Mouse (Mus musculus) left cerebral cortex, postnatal 14 days (tissue): ENCODE data around the gene Flot1. TPM values are rescaled to one million over a fixed set of nuclear protein-coding genes. Genes with fewer than 3 reads are reported as not detected.
A peak's percentile ranks its signal among the peaks of the same experiment; 100 is the strongest.

Source experiments
- DNase-seq, 2 experiments: peaks; one replicate each; pipeline ENCODE4 v3.0.0; 2021 to 2022; ENCODE audit warnings: low spot score in 2 of 2, mixed read lengths in 1 of 2
- intact Hi-C: fragments of 180-260 bp; cut with DNase I; formaldehyde crosslinking; loops from one replicate; pipeline ENCODE4 v1.15.1; 2025
- total RNA-seq, 2 experiments: library from RNA; stranded (reverse); gene quantifications; 2 replicates each; pipeline ENCODE4 v1.2.3; 2021

Flot1 gene
- total RNA-seq, 2 experiments from 2014 or later, result 153 to 168 TPM

GRCm38 (mm10) chr17:35808073-35808472 is 15.0 kb upstream of the Flot1 start:
- DNase-seq, result no peak
- intact Hi-C loops, result no loop called here

DNA sequence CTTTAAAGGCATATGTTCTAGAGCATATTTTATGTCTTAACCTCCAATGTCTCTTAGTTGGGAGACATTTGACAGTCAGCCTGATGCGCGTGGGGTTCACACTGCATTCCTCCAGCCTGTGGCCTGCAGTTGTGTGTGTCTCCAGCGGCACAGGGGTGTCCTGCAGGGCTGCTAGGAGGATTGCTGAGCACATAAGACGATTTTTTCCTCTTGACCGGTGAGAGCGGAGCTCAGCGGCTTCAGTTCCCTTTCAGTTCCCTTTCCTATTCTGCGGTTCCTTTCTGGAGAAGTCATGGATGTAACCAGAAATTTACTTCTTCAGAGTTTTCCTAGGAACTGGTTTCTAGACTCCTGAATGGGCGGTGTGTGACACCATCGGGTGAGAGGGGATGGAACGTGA is 13.6 kb upstream of the Flot1 start:
- intact Hi-C loops, result no loop called here
- DNase-seq, result no peak

DNA sequence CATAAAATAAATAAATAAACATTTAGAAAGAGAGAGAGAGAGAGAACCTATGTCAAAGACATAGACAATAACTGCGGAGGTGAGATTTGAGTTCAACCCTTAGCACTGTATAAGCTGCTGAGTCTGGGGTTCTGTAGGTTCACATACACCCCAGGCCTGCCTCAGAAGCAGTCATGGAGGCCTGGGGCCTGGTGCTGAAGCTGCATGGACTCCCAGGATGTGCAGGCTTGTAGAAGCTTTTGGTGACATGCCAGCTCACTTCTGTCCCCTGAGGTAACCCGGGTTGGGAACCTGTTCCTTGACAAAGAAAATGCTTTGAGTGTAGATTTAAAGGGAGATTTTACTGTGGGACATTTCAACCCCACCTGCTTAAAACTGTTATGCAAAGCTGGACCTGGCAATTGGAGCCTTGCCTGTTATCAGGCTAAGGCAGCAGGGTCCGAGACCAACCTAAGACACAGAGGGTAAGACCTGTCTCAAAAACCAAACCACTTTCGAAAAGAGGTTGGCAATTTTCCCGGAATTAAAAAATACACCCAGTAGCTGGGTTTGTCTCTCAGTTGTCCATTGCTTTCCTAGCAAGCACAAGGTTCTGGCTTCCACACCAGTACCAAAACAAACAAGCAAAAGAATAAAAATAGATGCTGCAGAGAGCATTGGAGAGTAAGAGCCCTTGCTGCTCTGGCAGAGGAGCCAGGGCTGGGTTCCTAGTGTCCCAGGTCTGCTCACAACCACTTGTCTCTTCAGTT is 12.0 kb upstream of the Flot1 start:
- no peak for DNase-seq
- intact Hi-C loops, result no loop called here

DNA sequence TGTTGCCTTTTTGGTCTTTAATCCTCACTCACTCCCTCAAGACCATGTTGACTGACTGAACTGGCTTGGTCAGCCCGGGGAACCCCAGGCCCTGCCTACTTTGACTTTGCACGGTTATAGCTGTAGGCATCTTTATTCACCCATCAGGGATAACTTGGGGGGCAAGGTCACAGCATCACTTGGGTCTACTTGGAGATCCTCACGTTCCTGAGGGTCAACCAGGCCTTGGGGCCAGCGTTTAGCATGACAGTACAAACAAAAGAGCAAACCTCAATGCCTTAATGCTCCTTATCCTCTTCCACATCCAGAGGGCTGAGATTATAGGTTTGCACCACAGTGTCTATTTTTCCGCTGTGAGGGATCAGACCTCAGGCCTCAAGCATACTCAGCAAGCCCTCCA is 10.7 kb upstream of the Flot1 start:
- no peak for DNase-seq
- intact Hi-C loops, result no loop called here

DNA sequence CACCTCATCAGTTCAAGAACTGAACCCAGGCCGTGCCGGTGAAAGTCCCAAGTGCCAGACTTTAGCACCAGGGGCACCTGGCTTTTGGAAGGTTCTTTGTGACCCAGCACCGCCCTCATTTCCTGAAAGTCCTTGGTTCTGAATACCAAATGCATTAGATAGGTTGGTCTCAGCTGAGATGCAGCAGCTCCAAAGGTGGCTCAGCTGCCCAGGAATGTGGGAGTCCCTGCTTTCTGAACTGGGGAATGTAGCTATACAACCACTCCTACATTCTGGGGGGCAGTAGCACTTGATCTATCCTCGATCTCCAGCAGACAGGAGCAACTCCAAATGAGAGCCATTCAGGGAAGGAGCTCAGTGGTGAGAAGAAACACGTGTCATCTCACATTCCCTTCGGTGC is 10.3 kb upstream of the Flot1 start:
- intact Hi-C loops, result no loop called here
- no peak for DNase-seq

GRCm38 (mm10) chr17:35813245-35813647 is 9.8 kb upstream of the Flot1 start:
- peak; percentile 67 to 75 for DNase-seq
- intact Hi-C loops, result no loop called here

DNA sequence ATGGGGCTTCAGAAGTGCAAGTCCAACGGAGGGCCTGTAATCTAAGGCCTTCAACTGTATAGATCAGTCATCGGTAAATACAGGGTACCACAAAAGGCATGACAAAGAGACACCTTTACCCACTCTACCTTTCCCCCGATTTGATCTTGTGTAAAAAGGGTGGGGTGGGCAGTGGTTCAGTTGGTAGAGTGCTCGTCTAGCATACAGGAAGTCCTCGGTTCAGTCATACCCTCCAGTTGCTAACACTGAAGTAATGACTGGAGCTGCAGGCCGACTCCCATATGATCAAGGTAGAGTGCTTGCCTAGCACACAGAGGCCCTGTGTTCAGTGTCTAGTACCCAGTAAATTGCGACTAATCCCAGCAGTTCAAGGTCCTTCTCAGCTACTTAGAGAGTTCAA is 9.4 kb upstream of the Flot1 start:
- intact Hi-C loops, result no loop called here
- no peak for DNase-seq

- intact Hi-C loops, result no loop called here
- no peak for DNase-seq
These were observed 8.4 kb upstream of the Flot1 start for GRCm38 (mm10) chr17:35814678-35815077.

DNA sequence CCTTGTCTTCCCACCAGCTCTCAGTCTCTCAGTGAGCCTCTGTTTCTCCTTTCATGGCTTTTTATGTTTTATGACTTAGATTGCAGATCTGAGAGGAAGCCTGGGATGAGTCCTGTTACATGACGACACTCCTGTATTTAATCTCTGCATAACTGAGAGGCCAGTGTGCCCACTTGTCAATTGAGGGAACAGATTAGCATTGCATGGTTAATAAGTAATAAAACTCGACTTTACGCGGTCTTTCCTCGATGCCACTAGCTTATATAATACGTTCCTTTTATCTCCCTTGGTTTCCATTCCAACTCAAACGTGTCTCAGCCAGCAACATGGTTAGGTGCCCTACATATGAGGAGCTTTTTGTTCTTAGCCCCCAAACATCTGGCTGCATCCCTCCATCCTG is 7.2 kb upstream of the Flot1 start:
- intact Hi-C loops, result no loop called here
- no peak for DNase-seq

DNA sequence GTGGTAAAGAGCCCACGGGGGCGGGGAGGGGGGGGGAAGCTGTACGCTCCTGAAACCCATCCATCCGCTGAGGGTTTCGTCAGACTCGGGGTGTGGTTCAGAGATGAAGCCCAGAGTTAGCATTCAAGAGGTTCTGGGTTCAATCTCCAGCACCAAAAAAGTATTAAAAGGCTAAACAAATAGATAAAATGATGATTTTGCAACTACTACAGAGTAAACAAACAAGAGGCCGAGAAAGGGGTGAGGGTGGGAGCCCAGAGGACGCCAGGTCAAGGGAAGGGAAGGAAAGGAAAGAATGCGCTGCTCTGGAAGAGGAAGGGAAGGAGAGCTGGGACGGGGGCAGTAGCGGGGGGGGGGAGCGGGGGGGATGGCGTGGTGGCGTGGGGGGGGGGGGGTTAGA is 6.3 kb upstream of the Flot1 start:
- intact Hi-C loops, result no loop called here
- no peak for DNase-seq

GRCm38 (mm10) chr17:35817226-35817625 is 5.8 kb upstream of the Flot1 start:
- intact Hi-C loops, result no loop called here

GRCm38 (mm10) chr17:35820111-35820510 is 2.9 kb upstream of the Flot1 start:
- intact Hi-C loops, result loop anchor here (10.0 kb wide), 1 partner anchor 155 kb away; the partner anchor contains the start of gene Gnl1
- DNase-seq, result no peak

More at GRCm38 (mm10) chr17:35817226-35817625, 5.8 kb upstream of the Flot1 start:
- DNase-seq, result no peak

DNA sequence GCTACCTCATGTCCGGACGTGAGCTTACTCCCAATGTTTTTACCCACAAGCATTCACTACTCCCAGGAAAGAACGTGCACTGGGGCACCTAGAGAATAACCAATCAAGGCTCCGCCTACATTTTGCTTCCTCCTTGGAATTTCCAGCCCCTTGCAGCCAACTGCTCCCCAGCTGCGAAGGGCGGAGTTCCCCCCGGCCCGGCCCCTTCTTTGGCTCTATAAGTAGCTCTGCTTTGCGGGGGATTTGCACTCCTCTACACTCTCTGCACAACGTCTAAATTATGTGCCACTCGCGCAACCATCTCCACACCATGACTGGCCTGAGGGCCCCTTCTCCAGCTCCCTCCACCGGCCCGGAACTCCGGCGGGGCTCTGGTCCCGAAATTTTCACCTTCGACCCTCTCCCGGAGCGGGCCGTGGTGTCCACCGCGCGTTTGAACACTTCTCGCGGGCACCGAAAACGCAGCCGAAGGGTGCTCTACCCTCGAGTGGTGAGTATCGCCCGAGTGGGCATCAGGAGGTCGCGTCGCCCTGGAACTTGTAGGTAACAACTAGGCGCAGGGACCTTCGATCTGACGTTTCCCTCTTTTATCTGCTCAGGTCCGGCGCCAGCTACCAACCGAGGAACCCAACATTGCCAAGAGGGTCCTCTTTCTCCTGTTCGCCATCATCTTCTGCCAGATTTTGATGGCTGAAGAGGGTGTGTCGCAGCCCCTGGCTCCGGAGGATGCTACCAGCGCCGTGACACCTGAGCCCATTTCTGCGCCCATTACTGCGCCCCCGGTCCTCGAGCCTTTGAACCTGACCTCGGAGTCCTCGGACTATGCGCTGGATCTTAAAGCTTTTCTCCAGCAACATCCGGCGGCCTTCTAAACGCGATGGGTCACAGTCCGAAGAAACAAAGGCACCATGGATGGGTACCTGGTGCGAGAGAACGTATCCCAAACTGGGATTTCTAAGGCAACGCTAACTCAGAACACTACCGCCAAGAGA is 1.3 kb upstream of the Flot1 start, which contains the start of gene Ier3:
Ier3 (plus strand) TSS at position 246 of the 992 bp plus-strand sequence.
- DNase-seq, result peak; percentile 64 to 69
- intact Hi-C loops, result loop anchor here (10.0 kb wide), 1 partner anchor 153 kb away; the partner anchor contains the start of gene Gnl1

DNA sequence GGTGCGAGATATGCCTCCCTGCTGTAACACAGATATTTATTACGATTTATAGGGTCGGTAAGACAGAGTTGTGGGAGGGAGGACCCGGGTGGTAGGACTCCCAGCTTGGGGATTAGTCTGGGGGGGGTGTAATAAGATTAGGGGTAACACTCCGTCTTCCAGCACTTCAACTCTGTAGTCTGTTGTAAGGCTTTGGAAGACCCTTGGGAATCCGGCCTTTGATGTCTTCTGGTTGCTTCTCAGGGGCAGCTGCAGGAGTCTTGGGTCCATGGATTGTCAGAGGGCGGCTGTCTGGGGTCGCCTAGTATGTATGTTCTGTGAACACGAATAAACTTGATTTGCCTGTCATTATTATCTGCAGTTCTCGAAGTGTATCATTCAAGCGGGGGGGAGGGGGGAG is 466 bp upstream of the Flot1 start:
- intact Hi-C loops, result loop anchor here (10.0 kb wide), 1 partner anchor 152 kb away; the partner anchor contains the start of gene Gnl1
- no peak for DNase-seq

DNA sequence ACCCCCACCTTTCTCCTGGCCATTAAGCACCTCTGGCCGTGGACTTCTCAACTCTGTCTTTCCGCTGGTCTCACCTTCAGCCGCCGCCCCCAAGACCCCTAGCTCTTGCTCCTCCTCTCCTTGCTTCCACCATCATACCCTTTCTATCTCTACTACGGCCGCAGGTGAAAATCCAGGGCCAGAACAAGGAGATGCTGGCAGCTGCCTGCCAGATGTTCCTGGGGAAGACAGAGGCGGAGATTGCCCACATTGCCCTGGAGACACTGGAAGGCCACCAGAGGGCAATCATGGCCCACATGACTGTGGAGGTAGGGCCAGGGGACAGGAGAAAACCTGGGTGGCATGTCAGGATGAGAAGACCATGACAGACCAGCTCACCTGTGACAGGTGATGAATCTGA is 1.4 kb downstream of the Flot1 start:
- DNase-seq, result no peak
- intact Hi-C loops, result loop anchor here (2.0 to 10.0 kb wide), 2 partner anchors 86 to 150 kb away; partner anchors contain the start of gene Gnl1

- intact Hi-C loops, result loop anchor here (2.0 to 10.0 kb wide), 2 partner anchors 86 to 150 kb away; partner anchors contain the start of gene Gnl1
- no peak for DNase-seq
These were observed 2.2 kb downstream of the Flot1 start for GRCm38 (mm10) chr17:35825109-35825850.

- peak; percentile 85 to 87 for DNase-seq
- intact Hi-C loops, result loop anchor here (10.0 kb wide), 1 partner anchor 145 kb away; the partner anchor contains the start of gene Gnl1
These were observed 6.7 kb downstream of the Flot1 start for GRCm38 (mm10) chr17:35829737-35830136.

- DNase-seq, result no peak
- intact Hi-C loops, result no loop called here
These were observed 9.6 kb downstream of the Flot1 start for GRCm38 (mm10) chr17:35832400-35833238.
